Mouse (Mus musculus): ENCODE data around the gene Six1. TPM values are rescaled to one million over a fixed set of nuclear protein-coding genes. Genes with fewer than 3 reads are reported as not detected.

Six1 gene
- under 1 TPM; 0.22 to 0.72 TPM for polyA plus RNA-seq (2017; shearing (Covaris generic))

DNA sequence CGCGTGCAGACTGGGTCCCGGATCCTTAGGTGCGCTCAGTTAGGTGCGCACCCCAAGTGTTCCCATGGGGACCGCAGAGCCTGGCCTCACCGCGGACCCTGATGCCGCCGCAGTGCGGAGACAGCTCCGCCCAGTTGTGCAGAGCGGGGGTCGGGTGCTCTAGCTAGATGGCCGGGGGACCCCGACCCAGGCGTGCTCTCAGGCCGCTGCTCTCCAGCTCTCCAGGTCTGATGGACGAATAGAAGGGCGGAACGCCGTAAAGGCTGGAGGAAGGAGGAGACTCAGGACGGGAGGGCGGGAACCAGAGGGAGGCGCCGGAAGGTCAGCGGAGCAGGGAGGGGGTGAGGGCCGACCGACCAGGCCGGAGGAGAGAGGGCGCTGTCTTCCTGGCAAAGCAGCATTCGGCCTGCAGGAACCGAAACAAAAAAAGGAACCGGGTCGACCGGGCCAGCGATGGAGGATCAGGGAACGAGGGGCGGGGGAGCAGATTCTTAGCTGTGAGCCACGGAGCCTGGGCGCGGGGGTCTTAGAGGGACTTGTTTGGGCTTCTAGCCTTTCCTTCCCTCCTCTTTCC is at the start of gene Six1:
Gene Six1 (minus strand): TSS at position 220 of the 574 bp plus-strand sequence.

Other genes with a start within 250 kb of the Six1 start
- gene Six6, start 114.0 kb downstream of the Six1 start, polyA plus RNA-seq (2017; shearing (Covaris generic)), result not detected
- gene 4930447C04Rik, start 113.1 kb downstream of the Six1 start, polyA plus RNA-seq (2017; shearing (Covaris generic)), result 1 to 10 TPM in 1 of 2 experiments, under 1 TPM in 1; 0.43 to 1.8 TPM
- gene Six4, start 59.6 kb upstream of the Six1 start, polyA plus RNA-seq (2017; shearing (Covaris generic)), result 1 to 10 TPM in 1 of 2 experiments, under 1 TPM in 1; 0.61 to 1.3 TPM
- 10 to 100 TPM; 29.6 to 30.0 TPM for gene Mnat1, start 69.8 kb upstream of the Six1 start, polyA plus RNA-seq (2017; shearing (Covaris generic))
- 10 to 100 TPM; 14.7 to 21.4 TPM for gene Trmt5, start 232.8 kb upstream of the Six1 start, polyA plus RNA-seq (2017; shearing (Covaris generic))
- 1 to 10 TPM; 6.9 to 9.1 TPM for gene Slc38a6, start 232.9 kb upstream of the Six1 start, polyA plus RNA-seq (2017; shearing (Covaris generic))